In the genomic region with DNA sequence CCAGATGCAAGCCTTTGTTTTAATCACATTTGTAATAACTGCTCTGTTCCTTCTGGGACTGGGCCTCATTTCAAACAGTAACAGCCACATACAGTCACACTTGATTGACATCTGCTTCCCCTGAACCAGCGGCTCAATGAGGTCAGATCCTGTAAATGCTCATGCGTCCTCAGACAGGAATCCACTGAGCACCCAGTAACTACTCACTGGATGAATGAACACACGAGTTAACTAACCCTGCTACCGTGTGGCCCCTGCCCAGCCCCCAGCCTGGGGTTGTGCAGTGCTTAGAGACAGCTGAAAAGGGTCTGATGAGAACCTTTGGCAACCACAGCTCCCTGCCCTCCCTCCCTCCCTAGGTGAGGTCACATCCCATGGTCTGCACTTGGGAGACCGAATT, we compare ENCODE assay signal across 28 mouse cellular contexts. TPM values are rescaled to one million over a fixed set of nuclear protein-coding genes. Genes with fewer than 3 reads are reported as not detected.
"Had no signal": no experiment of that assay in that cellular context is flagged by ENCODE, and none has a peak within 500 bp of the region (broad histone marks: within the 10 kb centered on the region; RNA-seq: fewer than 3 reads in every experiment).

No protein-coding gene starts in this region.

- ATAC-seq: inflammation-experienced regulatory T-cells, adult 6 months; intestine, embryonic 16.5 days; midbrain, embryonic 15.5 days had no signal

- H3K27ac ChIP-seq: left cerebral cortex, adult 2 months; liver, embryonic 14.5 days; lung, embryonic 15.5 days; midbrain, embryonic 10.5 days; midbrain, embryonic 15.5 days; neural tube, embryonic 12.5 days; neural tube, embryonic 15.5 days had no signal

- H3K4me2 ChIP-seq: lung, embryonic 15.5 days; midbrain, embryonic 15.5 days; neural tube, embryonic 12.5 days; neural tube, embryonic 15.5 days had no signal

- H3K36me3 ChIP-seq: lung, embryonic 15.5 days; midbrain, embryonic 10.5 days; midbrain, embryonic 15.5 days; neural tube, embryonic 12.5 days; neural tube, embryonic 15.5 days had no signal

- H3K4me3 ChIP-seq: left cerebral cortex, adult 2 months; lung, embryonic 15.5 days; megakaryocyte, embryonic 14.5 days; midbrain, embryonic 10.5 days; midbrain, embryonic 15.5 days; neural tube, embryonic 12.5 days; neural tube, embryonic 15.5 days had no signal

- H3K9me3 ChIP-seq: lung, embryonic 15.5 days; midbrain, embryonic 10.5 days; midbrain, embryonic 15.5 days; neural tube, embryonic 12.5 days; neural tube, embryonic 15.5 days had no signal

- H3K9ac ChIP-seq: liver, embryonic 14.5 days; lung, embryonic 15.5 days; midbrain, embryonic 15.5 days; neural tube, embryonic 12.5 days; neural tube, embryonic 15.5 days had no signal

- DNase-seq: kidney, adult 18-20 months; kidney, postnatal 25 days; layer of hippocampus, postnatal 36 days; lung, adult 18-20 months; lung, postnatal 10 days; lung, postnatal 36 days; thymus, postnatal 36 days had no signal

- H3K27me3 ChIP-seq: lung, embryonic 15.5 days; midbrain, embryonic 15.5 days had no signal

- H3K4me1 ChIP-seq: lung, embryonic 15.5 days; midbrain, embryonic 15.5 days; neural tube, embryonic 12.5 days; neural tube, embryonic 15.5 days had no signal

RNA-seq across cellular contexts. Expression of a gene that starts 13.8 kb away (rescaled TPM):
- total RNA-seq: layer of hippocampus, adult 8-10 months; layer of hippocampus, postnatal 10 days; layer of hippocampus, postnatal 36 days; left cerebral cortex, adult 2 months; left cerebral cortex, postnatal 10 days; left cerebral cortex, postnatal 36 days; liver, adult 2 months had no signal
- polyA plus RNA-seq: inflammation-experienced regulatory T-cells, adult 6 months; intestine, embryonic 16.5 days; limb, embryonic 11.5 days; limb, embryonic 14.5 days; liver, adult 2 months; liver, embryonic 14.5 days; lung, embryonic 15.5 days; midbrain, embryonic 10.5 days; midbrain, embryonic 15.5 days; neural tube, embryonic 12.5 days; small intestine, adult 2 months; spleen, adult 2 months; stomach, embryonic 16.5 days; urinary bladder, adult 2 months had no signal
